Mouse (Mus musculus): ENCODE results near the gene Arntl2.

DNA sequence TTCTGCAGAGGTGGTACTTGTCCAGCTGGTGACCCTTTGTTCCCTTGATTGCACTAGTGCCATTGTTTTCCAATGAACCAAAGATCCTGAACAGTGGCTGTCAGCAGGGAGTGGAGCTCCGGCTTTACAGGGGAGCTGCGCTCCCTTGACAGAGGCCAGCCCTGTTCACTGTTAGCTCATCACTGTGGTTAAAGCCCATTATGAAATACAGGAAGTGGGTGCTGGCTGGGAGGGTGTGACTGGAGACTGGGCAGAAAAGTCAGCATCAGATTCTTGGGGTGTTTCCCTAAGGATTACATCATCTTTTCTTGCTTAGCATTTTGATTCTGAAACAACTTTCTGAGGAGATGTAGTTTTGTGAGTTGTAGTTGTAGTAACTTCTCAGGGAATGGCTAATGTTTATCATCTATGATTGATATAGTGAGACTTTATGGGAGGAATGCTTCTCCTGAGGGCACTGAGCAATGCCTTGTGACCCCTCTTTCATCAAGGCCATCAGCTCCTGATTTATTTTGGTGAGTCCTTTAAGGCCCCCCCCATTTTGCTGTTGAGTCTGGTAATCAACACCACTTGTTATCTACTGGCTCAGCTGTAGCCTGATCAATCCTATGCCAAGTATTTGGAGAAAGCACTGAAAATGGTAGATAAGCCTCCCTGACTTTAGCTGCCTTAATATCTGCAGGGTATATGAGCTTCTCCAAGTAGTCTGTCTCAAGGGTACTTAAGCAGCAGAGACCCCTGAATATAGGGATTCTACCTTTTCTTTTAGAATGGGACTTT is 19.1 kb upstream of the Arntl2 start:
- no peak for TF ChIP-seq KAT2A (IDR thresholded peaks at IDR 0.05; ENCODE audit: insufficient replicate concordance, low read length)
- TF ChIP-seq CTCF (conservative IDR thresholded peaks at IDR 0.05 in 1 of 2, IDR thresholded peaks at IDR 0.05 in 1 of 2; ENCODE audit: low read depth in 2 of 2, low read length in 2 of 2) = no peak
- TF ChIP-seq POLR2AphosphoS2 (IDR thresholded peaks at IDR 0.05; ENCODE audit: low read depth, low read length) = no peak
- TF ChIP-seq CHD1 (IDR thresholded peaks at IDR 0.05; ENCODE audit: low read depth, low read length) = no peak
- TF ChIP-seq SIN3A (IDR thresholded peaks at IDR 0.05; ENCODE audit: low read length) = no peak
- TF ChIP-seq POLR2A (IDR thresholded peaks at IDR 0.05; ENCODE audit: low read depth, low read length) = no peak
- no peak for TF ChIP-seq USF1 (IDR thresholded peaks at IDR 0.05; ENCODE audit: low read depth, low read length)
- TF ChIP-seq EP300 (IDR thresholded peaks at IDR 0.05; ENCODE audit: low read length) = no peak; the same call in 1 of the 2 replicates
- no peak for TF ChIP-seq NELFE (IDR thresholded peaks at IDR 0.05; ENCODE audit: low read depth, low read length)
- no peak for TF ChIP-seq ZNF384 (IDR thresholded peaks at IDR 0.05; ENCODE audit: low read depth, low read length)
- TF ChIP-seq MAFK (IDR thresholded peaks at IDR 0.05; ENCODE audit: insufficient replicate concordance, low read length) = no peak

All from CH12.LX (cell line).